Mouse (Mus musculus): ENCODE data around the gene Ighmbp2.

DNA sequence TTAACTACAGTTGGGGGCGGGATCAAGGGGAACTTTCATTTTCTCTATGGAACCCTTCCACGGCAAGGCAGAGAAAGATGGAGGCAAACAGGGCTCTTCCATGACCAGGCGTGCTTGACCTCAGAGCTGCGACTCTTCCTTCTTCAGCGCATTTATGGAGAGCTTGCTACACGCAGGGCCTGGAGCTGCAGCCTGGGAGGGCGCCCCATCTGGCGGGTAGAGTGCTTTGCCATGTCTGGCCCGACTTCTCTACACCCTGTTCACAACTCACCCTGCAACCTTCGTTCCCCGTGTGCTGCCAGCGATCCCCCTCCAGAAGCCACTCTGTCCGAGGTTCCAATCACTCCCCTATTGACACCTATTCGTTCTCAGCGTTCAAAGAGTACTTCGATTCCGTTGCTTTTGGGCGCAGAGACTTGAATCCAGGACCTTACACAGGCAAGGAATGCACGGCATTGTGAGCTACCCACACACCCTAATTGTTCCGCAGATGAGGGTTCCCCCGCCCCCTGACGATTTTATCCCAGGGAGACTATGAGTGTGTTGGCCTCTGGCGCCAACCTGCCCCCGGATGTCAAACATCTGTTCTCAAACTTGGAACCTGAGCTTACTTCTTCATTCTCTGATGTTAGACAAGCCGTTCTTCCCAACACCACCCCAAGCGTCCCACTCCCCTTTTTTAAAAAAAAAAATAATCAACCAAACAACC is 39.6 kb upstream of the Ighmbp2 start, which contains the start of gene Cpt1a:
- TF ChIP-seq POLR2AphosphoS2 (IDR thresholded peaks at IDR 0.05; ENCODE audit: insufficient read length, low read depth) (no peak), POLR2A (IDR thresholded peaks at IDR 0.05; ENCODE audit: insufficient read length, low read depth) (no peak), USF1 (IDR thresholded peaks at IDR 0.05; ENCODE audit: low read depth) (no peak), TCF3 (IDR thresholded peaks at IDR 0.05; ENCODE audit: insufficient read length, low read depth) (no peak)

All from myocyte (in vitro differentiated cells).